Mouse (Mus musculus) heart, adult 2 months (tissue): ENCODE measurements around the gene Elavl3.

Experiments used
- CTCF ChIP-seq: fragments of 200-600 bp; IDR thresholded peaks from 2 replicates; pipeline ENCODE4 v1.8.1; 2022; ENCODE audit warnings: antibody characterized with exemption, mild to moderate bottlenecking, moderate library complexity
- EP300 ChIP-seq: fragments of 200-500 bp; IDR thresholded peaks from 2 replicates; pipeline ENCODE4 v1.6.1; 2011; ENCODE audit warnings: low read depth, low read length, control low read depth; ENCODE audit not compliant: insufficient read depth
- POLR2A ChIP-seq: fragments of 200-500 bp; IDR thresholded peaks from 2 replicates; pipeline ENCODE4 v1.6.1; 2011; ENCODE audit warnings: mild to moderate bottlenecking, low read depth, low read length, control low read depth; ENCODE audit not compliant: insufficient read depth

- no peak for TF ChIP-seq POLR2A
- no peak for TF ChIP-seq CTCF
- TF ChIP-seq EP300 = no peak
Measured at GRCm38 (mm10) chr9:21976626-21977175, 75.1 kb downstream of the Elavl3 start.
